Mouse (Mus musculus) CH12.LX (cell line): ENCODE data around the gene Ifitm5.

Experiments used
- CHD2 ChIP-seq: IDR thresholded peaks from 2 replicates; pipeline ENCODE4 v1.6.1; 2011; ENCODE audit warnings: low read length, improper control_type of control experiment
- CTCF ChIP-seq, 2 experiments: IDR thresholded peaks in 1 of 2; conservative IDR thresholded peaks in 1 of 2; 2 replicates each; pipeline ENCODE4 v1.5.1; 2011 to 2012; ENCODE audit warnings: low read depth in 2 of 2, low read length in 2 of 2, improper control_type of control experiment in 1 of 2, inconsistent platforms in 1 of 2, mild to moderate bottlenecking in 1 of 2, moderate library complexity in 1 of 2
- EP300 ChIP-seq: IDR thresholded peaks from 2 replicates; pipeline ENCODE4 v1.6.1; 2011; ENCODE audit warnings: low read length, improper control_type of control experiment
- ETS1 ChIP-seq: conservative IDR thresholded peaks from 2 replicates; pipeline ENCODE4 v1.6.1; 2012; ENCODE audit warnings: low read depth, mild to moderate bottlenecking, inconsistent platforms, low read length, improper control_type of control experiment, moderate library complexity
- HCFC1 ChIP-seq: IDR thresholded peaks from 2 replicates; pipeline ENCODE4 v1.6.1; 2012; ENCODE audit warnings: low read depth, mild to moderate bottlenecking, inconsistent platforms, low read length, improper control_type of control experiment
- JUND ChIP-seq: conservative IDR thresholded peaks from 2 replicates; pipeline ENCODE4 v1.6.1; 2011; ENCODE audit warnings: low read depth, low read length, improper control_type of control experiment
- KAT2A ChIP-seq: IDR thresholded peaks from 2 replicates; pipeline ENCODE4 v1.6.1; 2012; ENCODE audit warnings: low read length, improper control_type of control experiment, inconsistent platforms; ENCODE audit not compliant: insufficient replicate concordance
- MXI1 ChIP-seq: IDR thresholded peaks from 2 replicates; pipeline ENCODE4 v1.6.1; 2011; ENCODE audit warnings: mild to moderate bottlenecking, low read depth, low read length, improper control_type of control experiment
- MYC ChIP-seq: IDR thresholded peaks from 2 replicates; pipeline ENCODE4 v1.6.1; 2011; ENCODE audit warnings: low read depth, mild to moderate bottlenecking, improper control_type of control experiment, low read length
- POLR2A ChIP-seq: IDR thresholded peaks from 2 replicates; pipeline ENCODE4 v1.6.1; 2011; ENCODE audit warnings: low read depth, mild to moderate bottlenecking, improper control_type of control experiment, low read length
- SIN3A ChIP-seq: IDR thresholded peaks from 2 replicates; pipeline ENCODE4 v1.6.1; 2012; ENCODE audit warnings: low read length, improper control_type of control experiment, inconsistent platforms
- ZC3H11A ChIP-seq: IDR thresholded peaks from 2 replicates; pipeline ENCODE4 v1.6.1; 2012; ENCODE audit warnings: low read depth, mild to moderate bottlenecking, inconsistent platforms, low read length, improper control_type of control experiment
- ZNF384 ChIP-seq: IDR thresholded peaks from 2 replicates; pipeline ENCODE4 v1.6.1; 2012; ENCODE audit warnings: low read depth, low read length, improper control_type of control experiment, inconsistent platforms

DNA sequence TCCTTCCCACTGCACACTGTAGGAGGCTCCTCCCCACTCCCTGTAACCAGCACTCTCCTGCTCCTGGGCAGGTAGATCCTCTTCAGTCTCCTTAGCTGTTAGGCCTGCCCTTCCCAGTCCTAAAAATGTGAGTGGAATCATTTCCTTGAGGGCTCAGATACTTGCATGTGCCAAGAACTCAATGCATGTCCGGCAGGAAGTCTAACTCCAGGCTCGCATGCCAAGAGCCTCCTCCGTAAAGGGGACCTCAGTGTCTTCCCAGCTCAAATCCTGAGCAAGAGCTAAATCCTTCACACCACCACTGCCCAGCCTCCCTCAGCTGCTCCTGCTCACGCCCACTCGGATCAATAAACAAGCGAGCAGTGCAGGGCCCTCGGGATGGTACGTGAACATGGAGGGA lies 960 bp upstream of the Ifitm5 start:
- TF ChIP-seq ZC3H11A, result no peak
- no peak for TF ChIP-seq CTCF (conservative IDR thresholded peaks at IDR 0.05 in 1 of 2, IDR thresholded peaks at IDR 0.05 in 1 of 2; ENCODE audit: low read depth in 2 of 2, low read length in 2 of 2)
- TF ChIP-seq EP300, result no peak
- no peak for TF ChIP-seq ZNF384
- TF ChIP-seq MXI1, result no peak
- TF ChIP-seq ETS1, result no peak
- TF ChIP-seq SIN3A, result no peak
- TF ChIP-seq POLR2A, result no peak
- TF ChIP-seq MYC, result no peak
- no peak for TF ChIP-seq CHD2
- no peak for TF ChIP-seq KAT2A
- TF ChIP-seq JUND, result no peak
- no peak for TF ChIP-seq HCFC1
